Mouse (Mus musculus) stomach, postnatal 0 days (tissue): ENCODE measurements around the gene Ttc39d.

Experiments used
- CTCF ChIP-seq: IDR thresholded peaks from 2 replicates; pipeline ENCODE4 v1.5.1; 2016; ENCODE audit warnings: antibody characterized with exemption, low read depth, mild to moderate bottlenecking, moderate library complexity
- EP300 ChIP-seq: optimal IDR thresholded peaks from 2 replicates; pipeline ENCODE3; 2016; ENCODE audit warnings: antibody characterized with exemption

DNA sequence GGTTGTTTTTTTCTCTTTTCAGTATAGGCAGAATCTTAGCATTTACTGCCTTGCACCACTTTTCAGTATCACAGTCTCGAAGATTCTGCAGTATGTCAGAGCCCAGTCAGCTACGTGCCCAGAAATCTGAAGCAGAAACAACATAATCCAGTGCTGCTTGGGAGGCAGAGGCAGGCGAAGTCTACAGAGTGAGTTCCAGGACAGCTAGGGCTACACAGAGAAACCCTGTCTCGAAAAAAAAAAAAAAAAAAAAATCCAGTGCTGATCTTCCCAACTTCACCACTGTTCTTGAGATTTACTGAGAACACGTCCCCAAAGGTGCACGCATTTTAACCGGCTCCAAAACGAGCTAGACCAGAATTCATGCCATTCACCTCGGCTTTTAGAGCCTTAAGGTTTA, 16.6 kb downstream of the Ttc39d start:
- TF ChIP-seq CTCF (no peak), EP300 (no peak)
